Mouse (Mus musculus): ENCODE measurements around the gene Gm20738.
"Not testable (repeated sequence)": the region's sequence is repeated elsewhere in the genome, so short reads cannot be mapped to it uniquely, and the experiment has no call there.

Gene Gm20738

GRCm38 (mm10) chrY:37957511-37957910 is at the start of gene Gm20738:
Gene Gm20738 (plus strand): TSS chrY:37957811.
- not testable (repeated sequence) for DNase-seq
